Mouse (Mus musculus): ENCODE measurements around the gene Defb42. TPM values are rescaled to one million over a fixed set of nuclear protein-coding genes. Genes with fewer than 3 reads are reported as not detected.

Gene Defb42
- polyA plus RNA-seq (2012; rRNA removed), result 0.39 TPM in 1 of 2 replicates, not detected in the other

DNA sequence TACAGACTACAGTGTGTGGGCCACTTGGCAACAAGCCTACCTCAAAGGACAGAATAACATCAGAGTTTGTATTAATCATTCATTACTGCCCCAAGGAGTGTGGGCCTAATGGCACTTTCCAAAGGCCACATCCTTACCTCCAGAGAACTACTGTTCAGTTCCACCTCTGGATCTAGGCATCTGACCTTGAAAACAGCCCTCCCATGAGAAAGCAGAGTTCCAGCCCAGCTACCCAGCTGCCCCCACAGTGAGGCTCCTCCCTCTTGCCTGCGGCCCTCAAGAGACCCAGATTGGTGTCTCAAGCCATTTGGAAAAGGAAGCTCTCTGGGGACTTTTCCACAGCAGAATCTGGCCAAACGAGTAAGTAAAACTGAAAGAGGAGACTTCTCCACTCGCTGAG, at the start of gene Defb42:
Gene Defb42 (plus strand): TSS at position 301 of the 400 bp plus-strand sequence.
- DNase-seq (ENCODE audit: low read depth), result no peak
- no peak for TF ChIP-seq POLR2A (IDR thresholded peaks at IDR 0.05; ENCODE audit: borderline replicate concordance, extremely low read depth, insufficient read depth, insufficient read length, poor library complexity, severe bottlenecking)
- TF ChIP-seq CTCF (IDR thresholded peaks at IDR 0.05; ENCODE audit: borderline replicate concordance, extremely low read depth, insufficient read depth, insufficient read length), result no peak

- DNase-seq (ENCODE audit: low read depth), result no peak
- no peak for TF ChIP-seq CTCF (IDR thresholded peaks at IDR 0.05; ENCODE audit: borderline replicate concordance, extremely low read depth, insufficient read depth, insufficient read length)
- no peak for TF ChIP-seq POLR2A (IDR thresholded peaks at IDR 0.05; ENCODE audit: borderline replicate concordance, extremely low read depth, insufficient read depth, insufficient read length, poor library complexity, severe bottlenecking)
Observed at GRCm38 (mm10) chr14:62997777-62998176, 49.0 kb upstream of the Defb42 start, which contains the start of gene Defb47. Gene Defb47 (plus strand): TSS chr14:62998077.

DNA sequence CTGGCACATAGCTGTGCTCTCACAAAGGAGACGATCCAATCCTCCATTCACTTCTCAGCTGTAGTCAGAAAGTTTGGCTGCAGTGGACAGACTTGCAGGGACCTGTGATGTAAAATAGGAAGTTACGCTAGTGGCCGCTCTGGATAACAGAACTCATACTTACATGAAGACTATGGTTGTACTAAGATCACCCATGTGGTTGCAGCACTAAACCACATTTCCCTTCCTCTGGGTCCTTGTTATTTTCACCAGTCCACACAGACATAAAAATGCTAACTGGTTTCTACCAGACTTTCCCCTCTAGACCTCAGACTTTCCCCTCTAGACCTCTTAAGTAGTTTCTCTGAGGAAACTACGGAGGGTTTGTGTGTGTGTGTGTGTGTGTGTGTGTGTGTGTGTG, 47.8 kb upstream of the Defb42 start:
- no peak for DNase-seq (ENCODE audit: low read depth)

GRCm38 (mm10) chr14:63002588-63002987, 44.2 kb upstream of the Defb42 start:
- TF ChIP-seq POLR2A (IDR thresholded peaks at IDR 0.05; ENCODE audit: borderline replicate concordance, extremely low read depth, insufficient read depth, insufficient read length, poor library complexity, severe bottlenecking), result no peak
- no peak for TF ChIP-seq CTCF (IDR thresholded peaks at IDR 0.05; ENCODE audit: borderline replicate concordance, extremely low read depth, insufficient read depth, insufficient read length)

More for the DNA sequence above, 47.8 kb upstream of the Defb42 start:
- no peak for TF ChIP-seq CTCF (IDR thresholded peaks at IDR 0.05; ENCODE audit: borderline replicate concordance, extremely low read depth, insufficient read depth, insufficient read length)
- TF ChIP-seq POLR2A (IDR thresholded peaks at IDR 0.05; ENCODE audit: borderline replicate concordance, extremely low read depth, insufficient read depth, insufficient read length, poor library complexity, severe bottlenecking), result no peak

DNA sequence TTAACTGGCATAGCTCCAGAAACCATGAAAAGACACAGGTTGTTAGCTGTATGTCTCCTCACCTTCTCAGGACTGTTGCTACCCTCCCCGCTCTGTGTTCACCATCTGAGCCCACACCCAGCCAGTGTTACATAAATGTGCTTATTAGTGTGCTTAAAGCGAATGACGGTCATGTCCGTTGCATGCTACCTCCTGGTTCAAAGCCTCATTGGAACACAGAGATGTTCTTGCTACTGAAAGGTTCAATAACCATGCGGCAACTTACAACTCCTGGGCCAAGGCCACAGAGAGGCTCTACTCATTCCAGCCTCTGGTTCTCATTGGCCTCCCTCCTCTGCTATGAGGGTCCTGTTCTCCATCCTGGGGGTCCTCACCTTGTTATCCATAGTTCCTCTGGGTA, 35.3 kb upstream of the Defb42 start, which contains the start of gene Defb43:
Gene Defb43 (plus strand): TSS at position 301 of the 400 bp plus-strand sequence.
- DNase-seq (ENCODE audit: low read depth), result no peak
- no peak for TF ChIP-seq POLR2A (IDR thresholded peaks at IDR 0.05; ENCODE audit: borderline replicate concordance, extremely low read depth, insufficient read depth, insufficient read length, poor library complexity, severe bottlenecking)
- no peak for TF ChIP-seq CTCF (IDR thresholded peaks at IDR 0.05; ENCODE audit: borderline replicate concordance, extremely low read depth, insufficient read depth, insufficient read length)

More at GRCm38 (mm10) chr14:63002588-63002987, 44.2 kb upstream of the Defb42 start:
- DNase-seq (ENCODE audit: low read depth), result peak; percentile 22

DNA sequence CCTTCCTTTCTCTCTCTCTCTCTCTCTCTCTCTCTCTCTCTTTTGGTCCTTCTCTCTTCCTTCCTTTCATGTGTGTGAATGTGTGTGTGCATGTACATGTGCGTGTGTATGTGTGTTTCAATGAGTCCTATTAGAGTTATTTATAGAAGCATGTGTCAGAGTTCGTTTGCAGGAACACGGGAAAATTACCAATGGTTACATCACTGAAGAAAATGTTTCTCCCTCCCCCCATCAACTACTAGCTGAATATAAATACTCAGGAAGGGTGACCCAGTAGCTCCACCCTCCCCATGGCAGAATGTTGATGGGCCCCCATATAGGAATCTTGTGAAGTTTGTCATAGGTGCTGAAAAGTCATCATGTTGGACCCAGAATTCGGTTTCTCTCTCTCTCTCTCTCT, 33.7 kb upstream of the Defb42 start:
- no peak for TF ChIP-seq POLR2A (IDR thresholded peaks at IDR 0.05; ENCODE audit: borderline replicate concordance, extremely low read depth, insufficient read depth, insufficient read length, poor library complexity, severe bottlenecking)
- TF ChIP-seq CTCF (IDR thresholded peaks at IDR 0.05; ENCODE audit: borderline replicate concordance, extremely low read depth, insufficient read depth, insufficient read length), result no peak
- DNase-seq (ENCODE audit: low read depth), result no peak

GRCm38 (mm10) chr14:63014667-63015066, 32.1 kb upstream of the Defb42 start:
- TF ChIP-seq POLR2A (IDR thresholded peaks at IDR 0.05; ENCODE audit: borderline replicate concordance, extremely low read depth, insufficient read depth, insufficient read length, poor library complexity, severe bottlenecking) (no peak), CTCF (IDR thresholded peaks at IDR 0.05; ENCODE audit: borderline replicate concordance, extremely low read depth, insufficient read depth, insufficient read length) (no peak)
- no peak for DNase-seq (ENCODE audit: low read depth)

DNA sequence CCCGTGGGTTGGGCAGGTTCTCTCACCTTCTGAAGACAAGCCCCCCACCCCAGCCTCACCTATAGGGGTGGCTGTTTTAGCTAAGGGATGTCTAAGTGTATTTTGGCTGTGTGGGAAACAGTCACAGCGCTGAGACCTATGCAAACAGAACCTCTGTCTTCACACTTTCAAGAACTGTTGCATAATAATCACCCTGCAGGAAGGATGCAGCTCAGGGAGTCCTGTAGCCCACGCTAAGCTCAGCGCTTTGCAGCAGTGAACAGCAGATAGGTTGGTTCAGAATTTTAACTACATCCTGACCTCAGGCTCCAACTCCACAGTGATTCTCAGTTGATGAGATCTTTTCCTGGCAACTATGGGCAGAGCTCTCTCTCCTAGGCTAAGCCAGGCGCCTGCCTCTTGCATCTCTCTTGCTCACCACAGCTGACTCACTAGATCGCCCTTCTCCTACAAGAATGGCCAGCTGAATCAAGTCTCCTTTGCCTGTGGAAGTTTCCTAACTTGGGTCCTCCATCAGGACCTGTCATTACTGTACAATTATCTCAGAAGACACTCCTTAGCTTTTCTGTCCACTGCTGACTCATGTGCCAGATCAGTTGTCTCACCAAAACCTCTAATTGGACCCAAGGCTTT, 26.2 kb upstream of the Defb42 start:
- no peak for DNase-seq (ENCODE audit: low read depth)
- TF ChIP-seq CTCF (IDR thresholded peaks at IDR 0.05; ENCODE audit: borderline replicate concordance, extremely low read depth, insufficient read depth, insufficient read length) (no peak), POLR2A (IDR thresholded peaks at IDR 0.05; ENCODE audit: borderline replicate concordance, extremely low read depth, insufficient read depth, insufficient read length, poor library complexity, severe bottlenecking) (no peak)

DNA sequence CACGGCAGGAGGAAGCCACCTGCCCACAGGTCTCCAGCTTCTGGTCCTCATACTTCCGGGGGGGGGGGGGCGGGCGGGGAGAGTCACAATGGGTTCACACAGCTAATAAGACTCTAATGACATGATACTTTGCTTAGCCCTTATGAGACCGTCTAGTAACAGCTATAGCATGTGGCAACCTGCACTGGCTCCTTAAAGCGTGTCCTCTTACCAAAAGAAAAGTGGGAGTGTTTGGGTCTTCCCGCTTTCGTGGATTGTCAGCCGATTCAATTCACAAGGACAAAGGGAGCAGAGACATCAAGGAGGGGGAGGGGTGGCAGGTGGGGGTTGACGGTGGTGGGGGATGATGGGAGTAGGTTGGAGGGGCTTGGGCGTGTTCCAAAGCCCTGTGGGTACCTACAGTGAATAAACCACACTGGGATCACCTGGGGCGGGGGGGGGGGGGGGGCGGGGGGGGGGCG, 3.1 kb downstream of the Defb42 start, which contains the start of gene Defb30:
Gene Defb30 (minus strand): TSS at position 51 of the 461 bp plus-strand sequence.
- DNase-seq (ENCODE audit: low read depth), result no peak
- TF ChIP-seq CTCF (IDR thresholded peaks at IDR 0.05; ENCODE audit: borderline replicate concordance, extremely low read depth, insufficient read depth, insufficient read length), result no peak
- TF ChIP-seq POLR2A (IDR thresholded peaks at IDR 0.05; ENCODE audit: borderline replicate concordance, extremely low read depth, insufficient read depth, insufficient read length, poor library complexity, severe bottlenecking), result no peak

DNA sequence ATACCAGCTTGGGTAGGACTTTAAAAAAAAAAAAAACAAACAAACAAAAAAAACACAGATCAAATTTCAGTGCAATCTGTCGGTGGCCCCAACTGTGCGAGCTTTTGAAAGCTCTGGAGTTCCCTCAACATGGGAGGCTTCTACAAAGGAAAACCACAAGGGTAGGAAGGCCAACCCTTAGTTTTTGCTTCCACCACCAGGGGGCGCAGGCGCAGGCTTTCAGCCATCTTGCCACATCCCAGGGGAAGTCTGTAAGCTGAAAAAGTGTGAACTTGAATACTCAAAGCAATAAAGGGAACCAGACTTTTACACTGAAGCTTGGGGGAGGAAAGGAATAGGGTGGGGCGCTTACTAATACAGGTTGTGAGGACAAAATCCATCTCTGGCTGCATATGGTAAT, 4.0 kb downstream of the Defb42 start:
- DNase-seq (ENCODE audit: low read depth), result peak; percentile 32
- TF ChIP-seq POLR2A (IDR thresholded peaks at IDR 0.05; ENCODE audit: borderline replicate concordance, extremely low read depth, insufficient read depth, insufficient read length, poor library complexity, severe bottlenecking) (no peak), CTCF (IDR thresholded peaks at IDR 0.05; ENCODE audit: borderline replicate concordance, extremely low read depth, insufficient read depth, insufficient read length) (peak; percentile 73)

DNA sequence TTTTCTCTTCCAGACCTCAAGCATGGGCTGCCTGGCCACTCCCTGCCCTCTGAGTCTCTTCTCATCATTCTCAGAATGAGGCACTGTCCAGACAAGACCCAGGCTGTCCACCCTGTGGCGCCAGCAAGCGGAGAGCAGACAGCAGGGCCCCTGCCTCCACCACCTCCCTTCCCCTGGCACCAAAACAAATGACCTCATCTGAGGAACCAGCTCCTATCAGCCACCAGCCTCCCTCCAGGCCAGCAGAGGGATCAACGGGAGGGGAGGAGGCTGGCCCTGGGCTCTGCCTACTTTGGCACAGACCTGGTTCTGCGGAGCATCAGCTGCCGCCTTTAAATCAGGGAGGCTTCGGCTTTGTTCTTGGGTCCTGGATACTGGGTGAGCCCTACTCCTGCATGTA, 7.9 kb downstream of the Defb42 start:
- peak; percentile 84 for DNase-seq (ENCODE audit: low read depth)
- TF ChIP-seq POLR2A (IDR thresholded peaks at IDR 0.05; ENCODE audit: borderline replicate concordance, extremely low read depth, insufficient read depth, insufficient read length, poor library complexity, severe bottlenecking) (no peak), CTCF (IDR thresholded peaks at IDR 0.05; ENCODE audit: borderline replicate concordance, extremely low read depth, insufficient read depth, insufficient read length) (0 out of 2 replicates have a peak, but pooled peaks have one; percentile 5)

- TF ChIP-seq POLR2A (IDR thresholded peaks at IDR 0.05; ENCODE audit: borderline replicate concordance, extremely low read depth, insufficient read depth, insufficient read length, poor library complexity, severe bottlenecking) (no peak), CTCF (IDR thresholded peaks at IDR 0.05; ENCODE audit: borderline replicate concordance, extremely low read depth, insufficient read depth, insufficient read length) (no peak)
- DNase-seq (ENCODE audit: low read depth), result peak; percentile 11
Observed at GRCm38 (mm10) chr14:63060361-63060760, 13.6 kb downstream of the Defb42 start.
